Mouse (Mus musculus): ENCODE results near the gene Cacnb4.
A peak's percentile ranks its signal among the peaks of the same experiment; 100 is the strongest.

Gene Cacnb4

GRCm38 (mm10) chr2:52471545-52472291 lies 204.9 kb downstream of the Cacnb4 start:
- no peak for DNase-seq (ENCODE audit: low spot score)

- no peak for DNase-seq (ENCODE audit: low spot score)
These were observed 206.5 kb downstream of the Cacnb4 start for GRCm38 (mm10) chr2:52470044-52470560.

GRCm38 (mm10) chr2:52467629-52468028 lies 209.0 kb downstream of the Cacnb4 start:
- DNase-seq (ENCODE audit: low spot score): no peak

- DNase-seq (ENCODE audit: low spot score): no peak
These were observed 215.2 kb downstream of the Cacnb4 start for GRCm38 (mm10) chr2:52461206-52461967.

GRCm38 (mm10) chr2:52455606-52456479 lies 220.8 kb downstream of the Cacnb4 start:
- no peak for DNase-seq (ENCODE audit: low spot score)

GRCm38 (mm10) chr2:52449818-52450217 lies 226.8 kb downstream of the Cacnb4 start:
- DNase-seq (ENCODE audit: low spot score): no peak

- DNase-seq (ENCODE audit: low spot score): no peak
These were observed 227.7 kb downstream of the Cacnb4 start for GRCm38 (mm10) chr2:52448916-52449315.

- no peak for DNase-seq (ENCODE audit: low spot score)
These were observed 230.0 kb downstream of the Cacnb4 start for GRCm38 (mm10) chr2:52446648-52447047.

- no peak for DNase-seq (ENCODE audit: low spot score)
These were observed 234.5 kb downstream of the Cacnb4 start for GRCm38 (mm10) chr2:52442125-52442524.

GRCm38 (mm10) chr2:52440420-52441015 lies 236.1 kb downstream of the Cacnb4 start:
- DNase-seq (ENCODE audit: low spot score): no peak

GRCm38 (mm10) chr2:52438437-52438836 lies 238.2 kb downstream of the Cacnb4 start:
- no peak for DNase-seq (ENCODE audit: low spot score)

- peak; percentile 67 for DNase-seq (ENCODE audit: low spot score)
These were observed 238.6 kb downstream of the Cacnb4 start for GRCm38 (mm10) chr2:52438013-52438412.

GRCm38 (mm10) chr2:52435919-52436632 lies 240.6 kb downstream of the Cacnb4 start:
- DNase-seq (ENCODE audit: low spot score): no peak

- no peak for DNase-seq (ENCODE audit: low spot score)
These were observed 243.3 kb downstream of the Cacnb4 start for GRCm38 (mm10) chr2:52433365-52433764.

GRCm38 (mm10) chr2:52427383-52427782 lies 249.2 kb downstream of the Cacnb4 start:
- no peak for DNase-seq (ENCODE audit: low spot score)

- no peak for DNase-seq (ENCODE audit: low spot score)
These were observed 250.6 kb downstream of the Cacnb4 start for GRCm38 (mm10) chr2:52426041-52426440.

GRCm38 (mm10) chr2:52425523-52425795 lies 251.2 kb downstream of the Cacnb4 start:
- no peak for DNase-seq (ENCODE audit: low spot score)

- DNase-seq (ENCODE audit: low spot score): peak; percentile 99
These were observed 251.7 kb downstream of the Cacnb4 start, which contains the start of gene Arl5a for GRCm38 (mm10) chr2:52424747-52425522. Gene Arl5a (minus strand): TSS chr2:52424901.

- peak; percentile 75 for DNase-seq (ENCODE audit: low spot score)
These were observed 252.3 kb downstream of the Cacnb4 start for GRCm38 (mm10) chr2:52424248-52424728.

GRCm38 (mm10) chr2:52423611-52424247 lies 252.9 kb downstream of the Cacnb4 start:
- DNase-seq (ENCODE audit: low spot score): no peak

Data from testis, postnatal 10 days (tissue).